Mouse (Mus musculus): Measurements from ENCODE around the gene Syt7.

DNA sequence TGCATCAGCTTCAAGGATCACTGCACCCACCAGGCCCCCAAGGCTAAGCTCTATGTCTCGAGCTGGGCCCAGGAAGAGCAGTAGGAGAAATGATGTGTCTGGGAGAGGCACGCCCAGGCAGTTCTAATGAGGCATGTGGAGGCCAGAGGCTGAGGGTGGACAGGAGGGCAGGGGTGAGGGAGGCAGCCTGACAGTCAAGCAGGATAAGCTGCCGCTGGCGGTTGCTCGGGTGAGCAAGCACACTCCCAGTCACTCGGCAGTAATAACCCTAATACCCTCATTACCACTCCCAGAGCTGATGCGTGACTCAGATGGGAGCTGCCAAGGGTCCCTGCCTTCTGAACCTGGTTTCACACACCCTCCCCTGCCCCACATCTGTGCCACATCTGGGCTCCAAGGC, 25.0 kb upstream of the Syt7 start:
- TF ChIP-seq CTCF (IDR thresholded peaks at IDR 0.05; ENCODE audit: low read depth) (no peak), EP300 (IDR thresholded peaks at IDR 0.05; ENCODE audit: low read depth) (no peak)

All from heart, postnatal 0 days (tissue).